Mouse (Mus musculus) liver, adult 2 months (tissue): ENCODE measurements around the gene Med8.

Source experiments
- CTCF ChIP-seq: fragments of 200-500 bp; IDR thresholded peaks from 2 replicates; pipeline ENCODE4 v1.5.1; 2011; ENCODE audit warnings: low read depth, low read length, control low read depth
- POLR2A ChIP-seq: fragments of 200-500 bp; IDR thresholded peaks from 2 replicates; pipeline ENCODE4 v1.6.1; 2011; ENCODE audit warnings: low read length, control low read depth; ENCODE audit not compliant: insufficient read depth; ENCODE audit errors: extremely low read depth

- no peak for TF ChIP-seq CTCF
- TF ChIP-seq POLR2A = no peak
Observed at GRCm38 (mm10) chr4:118368616-118369015, 40.5 kb upstream of the Med8 start.
